Mouse (Mus musculus): ENCODE measurements at regions not wholly inside any gene's neighbourhood (a gene's known extent, or its start where the extent isn't known, plus 50 kb on each side); places are given as distances from the start of the nearest gene placed in this dataset.
"Not testable (repeated sequence)": the region's sequence is repeated elsewhere in the genome, so short reads cannot be mapped to it uniquely, and the experiment has no call there.

- Histone ChIP-seq H3K4me1 (ENCODE audit: control insufficient read depth in 2 of 2, insufficient read depth in 2 of 2, low read length in 2 of 2, poor library complexity in 1 of 2) (no peaks in the 10 kb centered on the region), H3K4me3 (ENCODE audit: insufficient read depth in 1 of 2, low read depth in 1 of 2, low read length in 2 of 2, poor library complexity in 1 of 2, severe bottlenecking in 1 of 2) (no peak overlapping the region), H3K9me3 (ENCODE audit: control insufficient read depth, insufficient read depth, low read depth, low read length) (no peaks in the 10 kb centered on the region), H3K36me3 (ENCODE audit: control insufficient read depth, insufficient read depth, low read length, poor library complexity, severe bottlenecking) (no peaks in the 10 kb centered on the region), H3K9ac (ENCODE audit: insufficient read depth, low read depth, low read length, poor library complexity, severe bottlenecking) (no peak overlapping the region), H3K27ac (ENCODE audit: insufficient read depth, low read depth, low read length, poor library complexity, severe bottlenecking) (no peak overlapping the region)
- no peak for DNase-seq (ENCODE audit: low read depth, low spot score)
- TF ChIP-seq ZNF384 (IDR thresholded peaks at IDR 0.05; ENCODE audit: low read depth, low read length), result no peak
- TF ChIP-seq HCFC1 (IDR thresholded peaks at IDR 0.05; ENCODE audit: borderline replicate concordance, insufficient read depth, low read length), result no peak
- no peak for TF ChIP-seq MAFK (IDR thresholded peaks at IDR 0.05; ENCODE audit: insufficient read depth, low read depth, low read length)
- TF ChIP-seq ZC3H11A (IDR thresholded peaks at IDR 0.05; ENCODE audit: borderline replicate concordance, low read depth, low read length), result no peak
- TF ChIP-seq CHD2 (IDR thresholded peaks at IDR 0.05; ENCODE audit: low read depth, low read length), result no peak
- in situ Hi-C loops (cut with MboI; ENCODE audit: low sequenced_read_pairs in 2 of 2, unreplicated experiment in 2 of 2), result no loop called here
Measured at GRCm38 (mm10) chr2:166461103-166461502, 252.5 kb downstream of the Prex1 start.

GRCm38 (mm10) chr2:166459955-166460354 is 253.7 kb downstream of the Prex1 start:
- H3K9ac ChIP-seq (ENCODE audit: insufficient read depth, low read depth, low read length, poor library complexity, severe bottlenecking), result no peak overlapping the region
- TF ChIP-seq ZC3H11A (IDR thresholded peaks at IDR 0.05; ENCODE audit: borderline replicate concordance, low read depth, low read length) (no peak), CHD2 (IDR thresholded peaks at IDR 0.05; ENCODE audit: low read depth, low read length) (no peak), MAFK (IDR thresholded peaks at IDR 0.05; ENCODE audit: insufficient read depth, low read depth, low read length) (no peak), HCFC1 (IDR thresholded peaks at IDR 0.05; ENCODE audit: borderline replicate concordance, insufficient read depth, low read length) (no peak), ZNF384 (IDR thresholded peaks at IDR 0.05; ENCODE audit: low read depth, low read length) (no peak)
- no peak overlapping the region for H3K4me3 ChIP-seq (ENCODE audit: insufficient read depth in 1 of 2, low read depth in 1 of 2, low read length in 2 of 2, poor library complexity in 1 of 2, severe bottlenecking in 1 of 2)
- no peak overlapping the region for H3K27ac ChIP-seq (ENCODE audit: insufficient read depth, low read depth, low read length, poor library complexity, severe bottlenecking)
- H3K36me3 ChIP-seq (ENCODE audit: control insufficient read depth, insufficient read depth, low read length, poor library complexity, severe bottlenecking), result no peaks in the 10 kb centered on the region
- H3K9me3 ChIP-seq (ENCODE audit: control insufficient read depth, insufficient read depth, low read depth, low read length), result no peaks in the 10 kb centered on the region
- H3K4me1 ChIP-seq (ENCODE audit: control insufficient read depth in 2 of 2, insufficient read depth in 2 of 2, low read length in 2 of 2, poor library complexity in 1 of 2), result no peaks in the 10 kb centered on the region
- in situ Hi-C loops (cut with MboI; ENCODE audit: low sequenced_read_pairs in 2 of 2, unreplicated experiment in 2 of 2), result no loop called here
- no peak for DNase-seq (ENCODE audit: low read depth, low spot score)

- Histone ChIP-seq H3K4me3 (ENCODE audit: insufficient read depth in 1 of 2, low read depth in 1 of 2, low read length in 2 of 2, poor library complexity in 1 of 2, severe bottlenecking in 1 of 2) (no peak overlapping the region), H3K27ac (ENCODE audit: insufficient read depth, low read depth, low read length, poor library complexity, severe bottlenecking) (no peak overlapping the region), H3K9me3 (ENCODE audit: control insufficient read depth, insufficient read depth, low read depth, low read length) (no peaks in the 10 kb centered on the region), H3K36me3 (ENCODE audit: control insufficient read depth, insufficient read depth, low read length, poor library complexity, severe bottlenecking) (no peaks in the 10 kb centered on the region), H3K9ac (ENCODE audit: insufficient read depth, low read depth, low read length, poor library complexity, severe bottlenecking) (no peak overlapping the region), H3K4me1 (ENCODE audit: control insufficient read depth in 2 of 2, insufficient read depth in 2 of 2, low read length in 2 of 2, poor library complexity in 1 of 2) (no peaks in the 10 kb centered on the region)
- in situ Hi-C loops (cut with MboI; ENCODE audit: low sequenced_read_pairs in 2 of 2, unreplicated experiment in 2 of 2), result no loop called here
- TF ChIP-seq CHD2 (IDR thresholded peaks at IDR 0.05; ENCODE audit: low read depth, low read length) (no peak), HCFC1 (IDR thresholded peaks at IDR 0.05; ENCODE audit: borderline replicate concordance, insufficient read depth, low read length) (no peak), MAFK (IDR thresholded peaks at IDR 0.05; ENCODE audit: insufficient read depth, low read depth, low read length) (no peak), ZNF384 (IDR thresholded peaks at IDR 0.05; ENCODE audit: low read depth, low read length) (no peak)
- DNase-seq (ENCODE audit: low read depth, low spot score), result no peak
Measured at GRCm38 (mm10) chr2:166458953-166459352, 254.7 kb downstream of the Prex1 start.

GRCm38 (mm10) chr2:166457381-166458172 is 256.1 kb downstream of the Prex1 start:
- no peaks in the 10 kb centered on the region for H3K4me1 ChIP-seq (ENCODE audit: control insufficient read depth in 2 of 2, insufficient read depth in 2 of 2, low read length in 2 of 2, poor library complexity in 1 of 2)
- no peak overlapping the region for H3K4me3 ChIP-seq (ENCODE audit: insufficient read depth in 1 of 2, low read depth in 1 of 2, low read length in 2 of 2, poor library complexity in 1 of 2, severe bottlenecking in 1 of 2)
- H3K36me3 ChIP-seq (ENCODE audit: control insufficient read depth, insufficient read depth, low read length, poor library complexity, severe bottlenecking), result no peaks in the 10 kb centered on the region
- H3K27ac ChIP-seq (ENCODE audit: insufficient read depth, low read depth, low read length, poor library complexity, severe bottlenecking), result no peak overlapping the region
- DNase-seq (ENCODE audit: low read depth, low spot score), result no peak
- in situ Hi-C loops (cut with MboI; ENCODE audit: low sequenced_read_pairs in 2 of 2, unreplicated experiment in 2 of 2), result no loop called here
- H3K9me3 ChIP-seq (ENCODE audit: control insufficient read depth, insufficient read depth, low read depth, low read length), result no peaks in the 10 kb centered on the region
- no peak overlapping the region for H3K9ac ChIP-seq (ENCODE audit: insufficient read depth, low read depth, low read length, poor library complexity, severe bottlenecking)
- no peak for TF ChIP-seq ZC3H11A (IDR thresholded peaks at IDR 0.05; ENCODE audit: borderline replicate concordance, low read depth, low read length)
- TF ChIP-seq MAFK (IDR thresholded peaks at IDR 0.05; ENCODE audit: insufficient read depth, low read depth, low read length), result no peak
- no peak for TF ChIP-seq ZNF384 (IDR thresholded peaks at IDR 0.05; ENCODE audit: low read depth, low read length)

GRCm38 (mm10) chr2:166454160-166454888 is 259.3 kb downstream of the Prex1 start:
- H3K4me3 ChIP-seq (ENCODE audit: insufficient read depth in 1 of 2, low read depth in 1 of 2, low read length in 2 of 2, poor library complexity in 1 of 2, severe bottlenecking in 1 of 2); in situ Hi-C loops (cut with MboI; ENCODE audit: low sequenced_read_pairs in 2 of 2, unreplicated experiment in 2 of 2); H3K9ac ChIP-seq (ENCODE audit: insufficient read depth, low read depth, low read length, poor library complexity, severe bottlenecking); DNase-seq (ENCODE audit: low read depth, low spot score); H3K27ac ChIP-seq (ENCODE audit: insufficient read depth, low read depth, low read length, poor library complexity, severe bottlenecking); H3K4me1 ChIP-seq (ENCODE audit: control insufficient read depth in 2 of 2, insufficient read depth in 2 of 2, low read length in 2 of 2, poor library complexity in 1 of 2); H3K9me3 ChIP-seq (ENCODE audit: control insufficient read depth, insufficient read depth, low read depth, low read length); H3K36me3 ChIP-seq (ENCODE audit: control insufficient read depth, insufficient read depth, low read length, poor library complexity, severe bottlenecking): not testable (repeated sequence)
